Mouse (Mus musculus): ENCODE results near the gene Hoxa9.

Gene Hoxa9

DNA sequence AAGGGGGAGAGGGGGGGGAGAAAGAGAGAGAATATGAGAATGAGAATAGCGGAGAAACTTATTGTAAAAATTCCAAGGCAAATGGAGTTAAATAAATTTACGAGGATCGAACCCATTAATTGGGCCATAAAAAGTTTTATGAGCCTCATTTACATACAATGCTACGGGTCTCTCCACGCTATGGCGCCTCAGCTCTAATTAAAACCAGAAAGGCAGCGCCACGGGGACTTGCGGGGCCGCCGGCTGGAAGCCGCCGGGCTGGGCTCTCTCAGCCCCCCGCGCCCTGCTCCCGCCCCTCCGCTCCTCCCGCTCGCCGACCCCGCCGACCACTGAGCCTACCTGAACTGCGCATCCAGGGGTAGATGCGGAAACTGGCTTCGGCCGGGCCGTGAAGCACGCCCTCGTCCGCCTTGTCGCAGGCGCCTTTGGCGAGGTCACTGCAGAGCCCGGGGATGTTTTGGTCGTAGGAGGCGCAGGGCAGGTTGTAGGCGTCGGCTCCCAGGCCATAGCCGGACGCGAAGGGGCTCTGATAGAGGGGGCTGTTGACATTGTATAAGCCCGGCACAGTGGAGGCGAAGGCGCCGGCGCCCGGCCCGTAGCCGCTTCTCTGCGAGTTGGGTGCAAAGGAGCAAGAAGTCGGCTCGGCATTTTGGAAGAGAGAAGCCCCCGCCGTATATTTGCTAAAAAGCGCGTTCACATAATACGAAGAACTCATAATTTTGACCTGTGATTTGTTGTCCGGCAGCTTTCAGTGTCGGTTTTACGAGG is 14.0 kb downstream of the Hoxa9 start:
- WGBS, result 5% methylated on average over 60 of the region's 60 CpGs

- 4% methylated on average over 30 of the region's 30 CpGs for WGBS
Measured at GRCm38 (mm10) chr6:52215771-52216535, 14.9 kb downstream of the Hoxa9 start.

- WGBS, result 22% methylated on average over 3 of the region's 3 CpGs
Measured at GRCm38 (mm10) chr6:52215070-52215469, 15.8 kb downstream of the Hoxa9 start.

- WGBS, result 12% methylated on average over 5 of the region's 5 CpGs
Measured at GRCm38 (mm10) chr6:52214271-52214670, 16.6 kb downstream of the Hoxa9 start.

- 4% methylated on average over 38 of the region's 38 CpGs for WGBS
Measured at GRCm38 (mm10) chr6:52213119-52213986, 17.5 kb downstream of the Hoxa9 start, which contains the start of the genes Hoxa3 and Gm28308. Hoxa3 (minus strand) TSS chr6:52213336. Gm28308 (minus strand) TSS chr6:52213339.

GRCm38 (mm10) chr6:52212556-52213118 is 18.3 kb downstream of the Hoxa9 start:
- 3% methylated on average over 22 of the region's 22 CpGs for WGBS

GRCm38 (mm10) chr6:52211961-52212360 is 18.9 kb downstream of the Hoxa9 start:
- 6% methylated on average over 13 of the region's 13 CpGs for WGBS

DNA sequence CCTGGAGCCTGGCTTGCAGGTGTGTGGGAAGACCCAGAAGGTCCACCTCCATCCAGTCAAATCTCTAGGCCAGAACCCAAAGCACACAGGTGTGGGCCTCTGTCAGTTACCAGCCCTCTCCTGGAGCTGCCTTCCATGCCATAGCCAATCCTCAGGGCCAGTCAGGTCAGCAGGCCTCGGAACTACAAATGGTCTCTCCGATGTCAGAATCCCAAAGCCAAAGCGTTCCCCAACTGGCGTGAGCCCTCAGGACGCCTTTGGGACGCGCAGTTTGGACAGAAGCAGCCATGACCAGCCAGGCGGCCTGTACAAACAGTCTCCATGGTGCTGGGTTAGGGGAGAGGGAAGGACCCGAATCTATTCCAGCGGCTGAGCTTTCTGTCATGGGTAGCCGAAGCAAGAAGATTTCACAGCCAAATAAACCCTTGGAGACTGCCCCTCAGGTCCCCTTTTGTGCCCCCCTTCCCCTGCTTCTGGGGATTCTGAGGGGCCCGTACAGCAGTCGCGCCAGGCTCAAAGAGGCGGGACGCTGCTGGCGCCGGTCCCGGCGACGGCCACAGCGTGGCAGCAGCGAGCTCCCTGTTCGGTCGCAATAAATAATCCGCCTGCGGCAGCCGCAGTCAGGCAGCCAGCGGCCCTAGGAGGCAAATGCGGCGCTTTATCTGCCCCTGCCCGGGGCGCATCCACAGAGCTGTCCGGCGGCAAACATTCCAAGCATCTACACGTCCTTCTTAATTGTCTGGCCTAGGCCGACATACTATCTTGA is 19.5 kb downstream of the Hoxa9 start:
- 2% methylated on average over 37 of the region's 37 CpGs for WGBS

DNA sequence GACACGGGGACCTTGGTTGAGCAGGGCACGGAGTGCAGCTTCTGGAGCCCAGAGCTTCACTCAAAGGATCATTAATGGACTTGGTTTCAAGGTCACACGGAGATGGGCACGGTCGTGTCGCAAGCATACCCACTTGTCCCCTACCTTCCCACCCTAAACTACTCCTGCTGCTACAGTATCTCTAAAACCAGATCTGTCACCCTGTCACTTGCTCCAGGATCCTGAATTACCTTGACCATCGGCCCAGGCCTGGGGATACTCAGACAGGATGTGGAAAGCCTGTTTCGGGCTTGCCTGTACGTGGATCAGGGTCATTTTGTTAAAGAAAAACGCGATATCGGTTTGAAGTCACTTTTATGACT is 21.2 kb downstream of the Hoxa9 start:
- WGBS, result 12% methylated on average over 12 of the region's 12 CpGs

- WGBS, result 8% methylated on average over 18 of the region's 18 CpGs
Measured at GRCm38 (mm10) chr6:52208868-52209684, 21.8 kb downstream of the Hoxa9 start.

- 3% methylated on average over 47 of the region's 47 CpGs for WGBS
Measured at GRCm38 (mm10) chr6:52208072-52208867, 22.6 kb downstream of the Hoxa9 start, which contains the start of gene Hoxa6. Hoxa6 (minus strand) TSS chr6:52208722.

GRCm38 (mm10) chr6:52206882-52207683 is 23.8 kb downstream of the Hoxa9 start:
- WGBS, result 6% methylated on average over 4 of the region's 4 CpGs

DNA sequence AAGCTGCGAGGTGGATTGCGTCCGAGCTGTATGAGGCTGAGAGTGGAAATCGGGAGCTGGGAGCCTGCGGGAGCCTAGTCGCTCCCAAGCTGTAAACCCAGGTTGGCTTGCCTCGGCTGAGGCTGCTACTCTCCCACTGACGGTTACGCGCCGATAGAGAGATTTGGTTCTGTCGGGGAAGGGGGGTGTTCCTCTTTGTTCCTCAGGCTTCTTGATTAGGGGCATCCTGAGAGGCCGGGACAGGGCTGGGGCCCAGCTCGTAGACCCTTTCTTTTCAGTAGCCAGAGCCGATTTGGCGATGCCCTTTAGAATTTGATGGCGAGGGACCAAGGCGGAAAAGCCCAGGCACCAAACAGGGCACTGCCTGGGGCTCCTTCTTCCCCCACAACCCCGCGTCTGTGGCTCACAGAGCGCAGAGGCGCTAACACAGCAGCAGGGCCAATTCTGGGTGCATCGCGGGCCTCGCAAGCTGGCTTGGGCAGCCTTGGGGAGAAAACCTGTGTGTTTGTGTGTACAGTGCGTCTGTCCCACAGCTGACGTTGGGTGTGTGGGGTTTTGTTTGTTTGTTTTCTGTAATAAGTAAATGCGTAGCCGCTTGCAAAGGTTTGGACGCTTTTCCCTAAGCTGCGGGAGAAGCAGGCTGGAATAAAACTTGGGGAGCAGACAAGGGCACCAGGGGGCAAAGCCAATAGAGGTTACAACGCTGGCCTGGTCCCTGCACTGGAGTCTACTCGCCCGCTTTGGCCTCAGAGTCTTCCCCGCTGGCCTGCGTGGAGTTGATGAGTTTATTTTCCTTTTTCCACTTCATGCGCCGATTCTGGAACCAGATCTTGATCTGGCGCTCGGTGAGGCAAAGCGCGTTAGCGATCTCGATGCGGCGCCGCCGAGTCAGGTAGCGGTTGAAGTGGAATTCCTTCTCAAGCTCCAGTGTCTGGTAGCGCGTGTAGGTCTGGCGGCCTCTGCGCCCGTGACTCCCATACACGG is 25.0 kb downstream of the Hoxa9 start:
- WGBS, result 5% methylated on average over 55 of the region's 55 CpGs

DNA sequence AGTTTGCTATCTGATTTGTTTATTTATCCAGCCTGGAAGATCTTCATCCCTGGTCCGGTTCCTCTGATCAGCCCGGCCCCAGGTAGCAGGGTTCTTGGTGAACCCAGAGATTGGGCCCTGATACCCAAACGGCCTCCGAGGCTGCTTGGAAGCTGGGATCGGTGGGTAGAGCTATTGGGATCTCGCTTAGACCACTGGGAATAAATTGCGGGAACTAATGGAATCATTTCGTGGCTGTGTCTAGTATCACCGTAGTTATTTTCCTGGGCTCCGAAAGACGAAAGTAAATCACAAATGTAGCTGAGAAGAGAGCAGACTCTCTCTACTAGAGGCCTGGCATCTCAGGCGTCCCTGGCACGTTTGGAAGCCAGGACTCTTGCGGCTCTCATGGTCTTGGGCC is 25.7 kb downstream of the Hoxa9 start:
- 6% methylated on average over 14 of the region's 14 CpGs for WGBS

- WGBS, result 2% methylated on average over 65 of the region's 65 CpGs
Measured at GRCm38 (mm10) chr6:52204050-52204752, 26.7 kb downstream of the Hoxa9 start, which contains the start of gene Hoxa5. Hoxa5 (minus strand) TSS chr6:52204587.

- WGBS, result 2% methylated on average over 45 of the region's 46 CpGs
Measured at GRCm38 (mm10) chr6:52203371-52204049, 27.4 kb downstream of the Hoxa9 start.

Data from cerebral cortex, adult 2 months (tissue).